Mouse (Mus musculus) kidney, postnatal 0 days (tissue): ENCODE data around the gene Mad1l1. TPM values are rescaled to one million over a fixed set of nuclear protein-coding genes. Genes with fewer than 3 reads are reported as not detected.

Experiments
- ATAC-seq: fragments of 200-750 bp; cut with Nextera tagmentation; replicated peaks from 2 replicates; pipeline ENCODE4 v1.8.0; 2017; ENCODE audit warnings: low read depth, moderate number of reproducible peaks, moderate TSS enrichment, moderate library complexity; ENCODE audit not compliant: low FRiP score
- DNase-seq: peaks from one replicate; pipeline ENCODE4 v3.0.0-alpha.2; 2016; ENCODE audit warnings: low spot score
- H3K27ac ChIP-seq: fragments of 300-500 bp; sonication (generic); 2 replicates; pipeline ENCODE4 v1.5.1; 2014; ENCODE audit warnings: mild to moderate bottlenecking
- H3K27me3 ChIP-seq: fragments of 300-500 bp; sonication (generic); 2 replicates; pipeline ENCODE4 v1.6.1; 2014; ENCODE audit warnings: low read length, mixed read lengths; ENCODE audit not compliant: insufficient read depth
- H3K36me3 ChIP-seq: fragments of 300-500 bp; sonication (generic); 2 replicates; pipeline ENCODE4 v1.6.1; 2014; ENCODE audit warnings: low read length, mixed read lengths; ENCODE audit not compliant: insufficient read depth
- H3K4me1 ChIP-seq: fragments of 300-500 bp; sonication (generic); replicated peaks from 2 replicates; pipeline ENCODE4 v1.6.1; 2014; ENCODE audit warnings: antibody characterized with exemption, low read length, mixed read lengths; ENCODE audit not compliant: insufficient read depth
- H3K4me2 ChIP-seq: fragments of 300-500 bp; sonication (generic); 2 replicates; pipeline ENCODE4 v1.6.1; 2014; ENCODE audit warnings: mild to moderate bottlenecking, low read length, moderate library complexity, mixed read lengths
- H3K4me3 ChIP-seq: fragments of 300-500 bp; sonication (generic); replicated peaks from 2 replicates; pipeline ENCODE4 v1.5.1; 2014; ENCODE audit warnings: low read depth, low read length
- H3K9ac ChIP-seq: fragments of 300-500 bp; sonication (generic); 2 replicates; pipeline ENCODE4 v1.6.1; 2014; ENCODE audit warnings: low read depth, low read length
- H3K9me3 ChIP-seq: fragments of 300-500 bp; sonication (generic); replicated peaks from 2 replicates; pipeline ENCODE4 v1.6.1; 2016; ENCODE audit warnings: low read length, inconsistent platforms, mixed read lengths
- CTCF ChIP-seq: IDR thresholded peaks from 2 replicates; pipeline ENCODE4 v1.5.1; 2016; ENCODE audit warnings: antibody characterized with exemption, low read depth, mild to moderate bottlenecking, moderate library complexity
- WGBS: fragments of 180-500 bp; shearing (Covaris S2); extraction: QIAGEN DNeasy Blood & Tissue Kit; methylation state at CpG from one replicate; pipeline ENCODE4 v1.1.7; 2014; 5-methylcytosine and 5-hydroxymethylcytosine counted together
- polyA plus RNA-seq: library from polyadenylated mRNA; unstranded; fragments of >200 nt; fragmentation: Nextera tagmentation; extraction: Ambion mirVana; gene quantifications from 2 replicates; pipeline ENCODE4 v1.2.1, GENCODE M21; 2015

Mad1l1 gene
- polyA plus RNA-seq, 1 experiment from 2014 or later = 25.8 TPM

GRCm38 (mm10) chr5:140083911-140084310 lies 237.4 kb downstream of the Mad1l1 start:
- H3K27ac ChIP-seq = no peak overlapping the region
- H3K9ac ChIP-seq = no peak overlapping the region
- DNase-seq (no peak), ATAC-seq (no peak)
- H3K4me2 ChIP-seq = no peak overlapping the region
- no peak overlapping the region for H3K4me3 ChIP-seq
- no peaks in the 10 kb centered on the region for H3K27me3 ChIP-seq
- H3K36me3 ChIP-seq = 0 out of 2 replicates have a peak, but pooled peaks cover 4% of the 10 kb centered on the region
- H3K9me3 ChIP-seq = no peaks in the 10 kb centered on the region
- 80% methylated on average over 5 of the region's 5 CpGs for WGBS
- no peak for TF ChIP-seq CTCF
- no peaks in the 10 kb centered on the region for H3K4me1 ChIP-seq

- 34% methylated on average over 11 of the region's 11 CpGs for WGBS
- no peaks in the 10 kb centered on the region for H3K36me3 ChIP-seq
- no peak for TF ChIP-seq CTCF
- H3K27me3 ChIP-seq = no peaks in the 10 kb centered on the region
- ATAC-seq (no peak; the same call in 1 of the 2 replicates), DNase-seq (no peak)
- H3K9me3 ChIP-seq = no peaks in the 10 kb centered on the region
- H3K4me1 ChIP-seq = no peaks in the 10 kb centered on the region
- H3K4me3 ChIP-seq = no peak overlapping the region
- H3K4me2 ChIP-seq = no peak overlapping the region
- H3K9ac ChIP-seq = no peak overlapping the region
- no peak overlapping the region for H3K27ac ChIP-seq
Measured at GRCm38 (mm10) chr5:140082204-140082812, 239.0 kb downstream of the Mad1l1 start.

GRCm38 (mm10) chr5:140081084-140081483 lies 240.3 kb downstream of the Mad1l1 start:
- H3K9ac ChIP-seq = no peak overlapping the region
- DNase-seq (no peak), ATAC-seq (no peak)
- no peaks in the 10 kb centered on the region for H3K36me3 ChIP-seq
- H3K27ac ChIP-seq = no peak overlapping the region
- H3K4me1 ChIP-seq = no peaks in the 10 kb centered on the region
- H3K4me2 ChIP-seq = no peak overlapping the region
- H3K27me3 ChIP-seq = no peaks in the 10 kb centered on the region
- no peak overlapping the region for H3K4me3 ChIP-seq
- no peaks in the 10 kb centered on the region for H3K9me3 ChIP-seq
- 81% methylated on average over 10 of the region's 10 CpGs for WGBS
- TF ChIP-seq CTCF = no peak

- no peak for DNase-seq
- TF ChIP-seq CTCF = no peak
- ATAC-seq = no peak
- Histone ChIP-seq H3K9ac (no peak overlapping the region), H3K27me3 (no peaks in the 10 kb centered on the region), H3K9me3 (no peaks in the 10 kb centered on the region), H3K4me2 (no peak overlapping the region), H3K36me3 (no peaks in the 10 kb centered on the region), H3K4me1 (no peaks in the 10 kb centered on the region), H3K27ac (no peak overlapping the region), H3K4me3 (no peak overlapping the region)
- WGBS = 89% methylated on average over 4 of the region's 4 CpGs
Measured at GRCm38 (mm10) chr5:140079511-140079910, 241.8 kb downstream of the Mad1l1 start.

- no peaks in the 10 kb centered on the region for H3K9me3 ChIP-seq
- ATAC-seq (no peak), DNase-seq (no peak)
- no peak overlapping the region for H3K27ac ChIP-seq
- H3K4me1 ChIP-seq = no peaks in the 10 kb centered on the region
- H3K27me3 ChIP-seq = no peaks in the 10 kb centered on the region
- H3K4me2 ChIP-seq = no peak overlapping the region
- no peak for TF ChIP-seq CTCF
- 79% methylated on average over 3 of the region's 3 CpGs for WGBS
- H3K36me3 ChIP-seq = no peaks in the 10 kb centered on the region
- H3K4me3 ChIP-seq = no peak overlapping the region
- H3K9ac ChIP-seq = no peak overlapping the region
Measured at GRCm38 (mm10) chr5:140078406-140078805, 242.9 kb downstream of the Mad1l1 start.

- Histone ChIP-seq H3K9me3 (no peaks in the 10 kb centered on the region), H3K9ac (no peak overlapping the region), H3K27ac (no peak overlapping the region), H3K4me1 (no peaks in the 10 kb centered on the region), H3K36me3 (no peaks in the 10 kb centered on the region), H3K27me3 (no peaks in the 10 kb centered on the region), H3K4me2 (no peak overlapping the region), H3K4me3 (no peak overlapping the region)
- no peak for DNase-seq
- TF ChIP-seq CTCF = no peak
- WGBS = 91% methylated on average over 2 of the region's 2 CpGs
- ATAC-seq = no peak
Measured at GRCm38 (mm10) chr5:140076438-140076837, 244.9 kb downstream of the Mad1l1 start.

GRCm38 (mm10) chr5:140073671-140074116 lies 247.7 kb downstream of the Mad1l1 start:
- TF ChIP-seq CTCF = no peak
- Histone ChIP-seq H3K27me3 (no peaks in the 10 kb centered on the region), H3K4me1 (no peaks in the 10 kb centered on the region), H3K4me2 (no peak overlapping the region), H3K4me3 (no peak overlapping the region), H3K36me3 (no peaks in the 10 kb centered on the region), H3K27ac (no peak overlapping the region), H3K9me3 (no peaks in the 10 kb centered on the region), H3K9ac (no peak overlapping the region)
- 38% methylated on average over 12 of the region's 12 CpGs for WGBS
- ATAC-seq = no peak; the same call in 1 of the 2 replicates
- no peak for DNase-seq
